Mouse (Mus musculus) ES-Bruce4 (cell line): ENCODE data around the gene Cdk2. TPM values are rescaled to one million over a fixed set of nuclear protein-coding genes. Genes with fewer than 3 reads are reported as not detected.

Source experiments
- H3K27ac ChIP-seq: 2 replicates; pipeline ENCODE4 v1.5.1; 2012; ENCODE audit warnings: low read length, inconsistent platforms; ENCODE audit not compliant: insufficient read depth
- H3K27me3 ChIP-seq: 2 replicates; pipeline ENCODE4 v1.6.1; 2012; ENCODE audit warnings: mild to moderate bottlenecking, low read length, inconsistent platforms; ENCODE audit not compliant: control insufficient read depth, poor library complexity, insufficient read depth, severe bottlenecking
- H3K36me3 ChIP-seq: 2 replicates; pipeline ENCODE4 v1.6.1; 2012; ENCODE audit warnings: inconsistent platforms, mild to moderate bottlenecking, low read length, moderate library complexity; ENCODE audit not compliant: control insufficient read depth, poor library complexity, insufficient read depth, severe bottlenecking
- H3K4me1 ChIP-seq: one replicate; pipeline ENCODE4 v1.8.1; 2011; ENCODE audit warnings: low read length; ENCODE audit not compliant: control insufficient read depth, insufficient read depth
- H3K4me3 ChIP-seq: 2 replicates; pipeline ENCODE4 v1.5.1; 2011; ENCODE audit warnings: low read depth, mild to moderate bottlenecking, low read length
- H3K9ac ChIP-seq: 2 replicates; pipeline ENCODE4 v1.6.1; 2012; ENCODE audit warnings: low read depth, mild to moderate bottlenecking, inconsistent platforms; ENCODE audit not compliant: poor library complexity, severe bottlenecking
- H3K9me3 ChIP-seq: replicated peaks from 2 replicates; pipeline ENCODE4 v1.6.1; 2012; ENCODE audit warnings: mild to moderate bottlenecking, low read length, inconsistent platforms; ENCODE audit not compliant: control insufficient read depth, poor library complexity, insufficient read depth, severe bottlenecking
- CTCF ChIP-seq: IDR thresholded peaks from one replicate; pipeline ENCODE4 v1.8.1; 2011; ENCODE audit warnings: low read depth, low read length
- EP300 ChIP-seq: IDR thresholded peaks from 2 replicates; pipeline ENCODE4 v1.6.1; 2011; ENCODE audit warnings: low read depth, low read length; ENCODE audit not compliant: insufficient read depth
- POLR2A ChIP-seq: IDR thresholded peaks from one replicate; pipeline ENCODE4 v1.8.1; 2011; ENCODE audit warnings: low read length; ENCODE audit not compliant: insufficient read depth
- polyA plus RNA-seq: library from polyadenylated mRNA; stranded (reverse); fragments of >200 nt; gene quantifications from 2 replicates; pipeline ENCODE4 v1.2.4, GENCODE M21; 2011; ENCODE audit warnings: low read depth; ENCODE audit not compliant: missing spikeins, insufficient read depth, insufficient read length

Cdk2 gene
- polyA plus RNA-seq, 1 experiment: 82.7 TPM

DNA sequence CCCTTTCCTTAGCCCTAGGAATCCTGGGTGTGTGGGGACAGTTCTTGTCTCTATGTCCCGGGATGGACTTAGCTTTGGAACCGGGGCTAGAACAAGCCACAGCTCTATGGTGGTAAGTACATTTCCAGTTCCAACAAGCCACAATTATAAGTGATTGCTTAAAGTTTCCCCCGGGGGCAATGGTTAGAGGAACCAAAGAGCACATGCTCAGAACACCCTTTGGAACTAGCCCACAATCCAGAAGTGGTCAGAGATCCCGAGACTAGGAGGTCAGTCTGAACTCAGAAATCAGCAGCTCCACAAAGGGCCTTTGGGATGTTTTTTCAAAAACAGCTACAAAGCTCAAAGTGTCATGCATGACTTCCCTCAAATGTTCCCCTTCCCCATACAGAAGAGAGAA, 51.0 kb downstream of the Cdk2 start:
- TF ChIP-seq EP300: no peak
- TF ChIP-seq CTCF: no peak
- no peak for TF ChIP-seq POLR2A
- Histone ChIP-seq H3K36me3 (no peaks in the 10 kb centered on the region), H3K9me3 (no peaks in the 10 kb centered on the region; the same call in 1 of the 2 replicates), H3K9ac (no peak overlapping the region), H3K4me3 (no peak overlapping the region), H3K27me3 (no peaks in the 10 kb centered on the region), H3K4me1 (peaks cover 3% of the 10 kb centered on the region), H3K27ac (no peak overlapping the region)

Other genes starting within 250 kb of the Cdk2 start
- 26.3 and 28.6 TPM in 2 replicates for gene Smarcc2, start 245.8 kb downstream of the Cdk2 start, polyA plus RNA-seq
- 642 and 680 TPM in 2 replicates for gene Myl6, start 210.9 kb downstream of the Cdk2 start, polyA plus RNA-seq
- 9.0 and 12.8 TPM in 2 replicates for gene Myl6b, start 206.3 kb downstream of the Cdk2 start, polyA plus RNA-seq
- 20.1 and 20.5 TPM in 2 replicates for gene Esyt1, start 179.2 kb downstream of the Cdk2 start, polyA plus RNA-seq
- 22.4 and 24.6 TPM in 2 replicates for gene Zc3h10, start 157.3 kb downstream of the Cdk2 start, polyA plus RNA-seq
- gene Rpl41, start 155.7 kb downstream of the Cdk2 start, polyA plus RNA-seq: 3,771 and 3,978 TPM in 2 replicates
- gene Pa2g4, start 139.0 kb downstream of the Cdk2 start, polyA plus RNA-seq: 366 and 396 TPM in 2 replicates
- gene Erbb3, start 115.4 kb downstream of the Cdk2 start, polyA plus RNA-seq: 39.4 and 41.7 TPM in 2 replicates
- gene Rps26, start 78.3 kb downstream of the Cdk2 start, polyA plus RNA-seq: 1,832 and 1,959 TPM in 2 replicates
- gene Ikzf4, start 59.0 kb downstream of the Cdk2 start, polyA plus RNA-seq: 9.8 and 11.6 TPM in 2 replicates
- gene Suox, start 31.0 kb downstream of the Cdk2 start, polyA plus RNA-seq: 14.3 and 14.4 TPM in 2 replicates
- 79.0 and 83.6 TPM in 2 replicates for gene Rab5b, start 8.8 kb downstream of the Cdk2 start, polyA plus RNA-seq
- gene Pmel, start 836 bp downstream of the Cdk2 start, polyA plus RNA-seq: 3.0 TPM in 2 replicates
- 44.7 and 46.7 TPM in 2 replicates for gene Dgka, start 39.8 kb upstream of the Cdk2 start, polyA plus RNA-seq
- 53.8 and 56.0 TPM in 2 replicates for gene Pym1, start 42.9 kb upstream of the Cdk2 start, polyA plus RNA-seq
- 0.46 and 1.5 TPM in 2 replicates for gene Mmp19, start 85.9 kb upstream of the Cdk2 start, polyA plus RNA-seq
- gene Dnajc14, start 99.0 kb upstream of the Cdk2 start, polyA plus RNA-seq: 41.3 and 45.5 TPM in 2 replicates
- gene Tmem198b, start 99.3 kb upstream of the Cdk2 start, polyA plus RNA-seq: 12.3 and 12.6 TPM in 2 replicates
- gene Sarnp, start 112.3 kb upstream of the Cdk2 start, polyA plus RNA-seq: 269 and 288 TPM in 2 replicates
- gene Ormdl2, start 116.6 kb upstream of the Cdk2 start, polyA plus RNA-seq: 63.2 and 69.2 TPM in 2 replicates
- 2.8 and 3.0 TPM in 2 replicates for gene Gdf11, start 186.7 kb upstream of the Cdk2 start, polyA plus RNA-seq
- 116 and 130 TPM in 2 replicates for gene Cd63, start 196.0 kb upstream of the Cdk2 start, polyA plus RNA-seq
- gene Rdh5, start 217.9 kb upstream of the Cdk2 start, polyA plus RNA-seq: 3.5 and 3.9 TPM in 2 replicates
- gene Bloc1s1, start 219.0 kb upstream of the Cdk2 start, polyA plus RNA-seq: 36.7 and 44.5 TPM in 2 replicates
- 1.6 and 3.2 TPM in 2 replicates for gene Itga7, start 228.8 kb upstream of the Cdk2 start, polyA plus RNA-seq